Mouse (Mus musculus) lung, postnatal 0 days (tissue): Measurements from ENCODE around the gene Ece1. TPM values are rescaled to one million over a fixed set of nuclear protein-coding genes. Genes with fewer than 3 reads are reported as not detected.

Experiments used
- ATAC-seq: fragments of 200-750 bp; cut with Nextera tagmentation; 2 replicates; pipeline ENCODE4 v1.8.0; 2017; ENCODE audit warnings: moderate library complexity
- DNase-seq: peaks from one replicate; pipeline ENCODE4 v3.0.0-alpha.2; 2016; ENCODE audit warnings: low spot score
- H3K27ac ChIP-seq: fragments of 300-500 bp; sonication (generic); 2 replicates; pipeline ENCODE4 v1.5.1; 2014; ENCODE audit warnings: antibody characterized with exemption, mild to moderate bottlenecking, low read length, mixed read lengths
- H3K27me3 ChIP-seq: fragments of 300-500 bp; sonication (generic); replicated peaks from 2 replicates; pipeline ENCODE4 v1.6.1; 2014; ENCODE audit warnings: low read length, mixed read lengths; ENCODE audit not compliant: insufficient read depth
- H3K36me3 ChIP-seq: fragments of 300-500 bp; sonication (generic); 2 replicates; pipeline ENCODE4 v1.6.1; 2014; ENCODE audit warnings: low read length, mixed read lengths; ENCODE audit not compliant: insufficient read depth
- H3K4me1 ChIP-seq: fragments of 300-500 bp; sonication (generic); 2 replicates; pipeline ENCODE4 v1.6.1; 2014; ENCODE audit warnings: antibody characterized with exemption, low read depth, low read length, mixed read lengths; ENCODE audit not compliant: insufficient read depth
- H3K4me2 ChIP-seq: fragments of 300-500 bp; sonication (generic); replicated peaks from 2 replicates; pipeline ENCODE4 v1.6.1; 2014; ENCODE audit warnings: low read depth, mild to moderate bottlenecking, low read length, moderate library complexity, mixed read lengths
- H3K4me3 ChIP-seq: fragments of 300-500 bp; sonication (generic); 2 replicates; pipeline ENCODE4 v1.5.1; 2014; ENCODE audit warnings: low read depth, low read length
- H3K9ac ChIP-seq: fragments of 300-500 bp; sonication (generic); replicated peaks from 2 replicates; pipeline ENCODE4 v1.6.1; 2014; ENCODE audit warnings: low read depth, mild to moderate bottlenecking
- H3K9me3 ChIP-seq: fragments of 300-500 bp; sonication (generic); 2 replicates; pipeline ENCODE4 v1.6.1; 2016; ENCODE audit warnings: low read length, mixed read lengths
- CTCF ChIP-seq: IDR thresholded peaks from 2 replicates; pipeline ENCODE4 v1.5.1; 2016; ENCODE audit warnings: antibody characterized with exemption, mild to moderate bottlenecking
- EP300 ChIP-seq: IDR thresholded peaks from 2 replicates; pipeline ENCODE4 v1.6.1; 2016; ENCODE audit warnings: antibody characterized with exemption, mild to moderate bottlenecking, control low read depth
- WGBS: fragments of 180-500 bp; shearing (Covaris S2); extraction: QIAGEN DNeasy Blood & Tissue Kit; methylation state at CpG from one replicate; pipeline ENCODE4 v1.1.7; 2014; 5-methylcytosine and 5-hydroxymethylcytosine counted together
- polyA plus RNA-seq: library from polyadenylated mRNA; unstranded; fragments of >200 nt; fragmentation: Nextera tagmentation; extraction: Ambion mirVana; gene quantifications from 2 replicates; pipeline ENCODE4 v1.2.1, GENCODE M21; 2015

Gene Ece1
- polyA plus RNA-seq, 1 experiment from 2014 or later = 80.9 TPM

DNA sequence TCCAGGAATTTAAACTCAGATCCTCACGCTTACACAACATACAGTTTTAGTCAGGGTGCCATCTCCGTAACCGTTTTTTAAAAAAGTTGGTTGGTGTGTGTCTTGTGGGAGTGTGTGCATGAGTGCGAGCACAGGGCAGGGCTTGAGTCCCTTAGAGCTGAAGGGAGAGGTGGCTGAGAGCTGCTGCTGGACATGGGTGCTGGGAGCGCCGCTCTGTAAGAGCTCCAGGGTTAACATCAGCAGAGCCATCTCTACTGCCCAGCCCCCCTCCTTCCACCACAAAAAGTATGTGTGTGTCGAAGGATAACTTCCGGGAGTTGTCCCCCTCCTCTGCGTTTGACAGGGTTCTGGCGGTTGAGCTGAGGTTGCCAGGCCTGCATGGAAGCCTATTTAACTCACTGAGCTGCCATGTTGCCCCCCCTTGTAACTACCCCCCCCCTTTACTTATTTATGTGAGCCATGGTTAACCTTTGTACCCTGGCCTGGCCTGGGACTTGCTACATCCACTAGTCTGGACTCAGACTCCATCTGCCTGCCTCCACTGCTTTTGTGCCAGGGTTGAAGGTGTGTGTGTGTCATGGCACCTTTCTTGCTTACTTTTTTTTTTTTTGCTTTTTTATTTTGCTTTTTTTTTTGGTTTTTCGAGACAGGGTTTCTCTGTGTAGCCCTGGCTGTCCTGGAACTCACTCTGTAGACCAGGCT is 142.0 kb downstream of the Ece1 start:
- ATAC-seq = peak; percentile 52

GRCm38 (mm10) chr4:138005781-138006180 is 143.7 kb downstream of the Ece1 start:
- Histone ChIP-seq H3K4me2 (no peak overlapping the region), H3K4me1 (no peaks in the 10 kb centered on the region), H3K27me3 (no peaks in the 10 kb centered on the region), H3K27ac (no peak overlapping the region), H3K36me3 (no peaks in the 10 kb centered on the region), H3K9ac (no peak overlapping the region), H3K9me3 (no peaks in the 10 kb centered on the region), H3K4me3 (no peak overlapping the region)
- no peak for DNase-seq
- ATAC-seq = no peak
- 100% methylated on average over 1 of the region's 1 CpGs for WGBS
- no peak for TF ChIP-seq CTCF
- no peak for TF ChIP-seq EP300

More for the DNA sequence above, 142.0 kb downstream of the Ece1 start:
- Histone ChIP-seq H3K27ac (no peak overlapping the region; the same call in 1 of the 2 replicates), H3K4me3 (no peak overlapping the region), H3K4me2 (no peak overlapping the region), H3K9ac (no peak overlapping the region), H3K9me3 (no peaks in the 10 kb centered on the region), H3K36me3 (peaks cover 4% of the 10 kb centered on the region; the same call in 1 of the 2 replicates), H3K4me1 (no peaks in the 10 kb centered on the region), H3K27me3 (no peaks in the 10 kb centered on the region)
- 63% methylated on average over 11 of the region's 11 CpGs for WGBS
- no peak for TF ChIP-seq EP300
- TF ChIP-seq CTCF = no peak
- peak; percentile 30 for DNase-seq

- Histone ChIP-seq H3K9ac (no peak overlapping the region), H3K4me1 (no peaks in the 10 kb centered on the region), H3K27me3 (no peaks in the 10 kb centered on the region), H3K9me3 (no peaks in the 10 kb centered on the region), H3K4me2 (no peak overlapping the region), H3K36me3 (no peaks in the 10 kb centered on the region), H3K4me3 (no peak overlapping the region), H3K27ac (no peak overlapping the region)
- WGBS = 73% methylated on average over 9 of the region's 9 CpGs
- DNase-seq = no peak
- ATAC-seq = no peak
- no peak for TF ChIP-seq EP300
- no peak for TF ChIP-seq CTCF
Measured at GRCm38 (mm10) chr4:138006951-138007613, 145.0 kb downstream of the Ece1 start.

DNA sequence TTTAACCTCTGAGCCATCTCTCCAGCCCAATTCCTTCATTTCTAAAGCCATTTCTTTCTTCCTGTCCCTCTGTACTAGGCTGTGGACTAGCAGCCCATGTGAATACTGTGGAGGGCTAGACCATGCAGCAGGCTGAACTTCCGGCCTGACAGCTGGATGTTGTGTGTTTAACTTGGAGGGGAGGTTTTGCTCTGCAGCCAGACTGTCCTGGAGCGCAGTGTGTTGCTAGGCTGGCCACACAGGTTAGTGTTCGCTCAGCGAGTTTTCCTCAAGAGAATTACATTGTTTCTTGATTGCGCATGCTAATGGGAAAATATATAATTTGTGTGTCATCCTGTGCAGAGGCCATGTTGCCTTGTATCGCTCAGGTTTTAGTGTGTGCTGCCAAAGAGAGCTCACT is 146.6 kb downstream of the Ece1 start:
- Histone ChIP-seq H3K4me3 (no peak overlapping the region), H3K27me3 (no peaks in the 10 kb centered on the region), H3K4me1 (no peaks in the 10 kb centered on the region), H3K9ac (no peak overlapping the region), H3K27ac (no peak overlapping the region), H3K36me3 (no peaks in the 10 kb centered on the region), H3K4me2 (no peak overlapping the region), H3K9me3 (no peaks in the 10 kb centered on the region)
- ATAC-seq = no peak
- no peak for TF ChIP-seq CTCF
- TF ChIP-seq EP300 = no peak
- no peak for DNase-seq
- 92% methylated on average over 6 of the region's 6 CpGs for WGBS

DNA sequence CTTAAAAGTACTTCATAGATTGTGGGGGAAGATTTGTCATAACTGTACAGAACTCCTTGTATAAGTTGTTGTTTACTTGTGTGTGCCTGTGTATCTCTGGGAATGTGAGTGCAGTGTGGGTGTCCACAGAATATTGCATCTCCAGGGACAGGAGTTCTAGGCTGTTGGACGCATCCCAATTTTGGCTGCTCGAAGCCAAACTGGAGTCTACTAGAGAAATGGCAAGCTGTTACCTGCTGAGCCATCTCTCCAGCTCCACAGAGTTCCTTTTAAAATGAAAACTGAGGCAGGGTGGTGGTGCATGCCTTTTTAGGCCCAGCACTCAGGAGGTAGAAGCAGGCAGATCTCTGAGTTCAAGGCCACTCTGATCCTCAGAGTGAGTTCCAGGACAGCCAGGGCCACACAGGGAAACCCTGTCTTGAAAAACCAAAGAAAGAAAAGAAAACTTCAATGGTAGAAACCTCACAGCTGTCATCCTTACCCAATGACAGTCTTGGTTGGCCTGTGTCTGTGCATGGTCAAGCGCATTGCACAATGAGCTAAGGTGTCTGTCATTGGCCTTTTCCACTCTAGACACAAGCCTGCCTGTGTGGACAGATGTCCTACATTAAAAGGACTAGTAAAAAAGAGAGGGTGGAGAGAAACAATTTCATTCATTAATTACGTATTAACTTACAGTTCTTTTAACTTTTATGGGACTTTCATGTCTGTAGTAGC is 147.9 kb downstream of the Ece1 start:
- 92% methylated on average over 4 of the region's 4 CpGs for WGBS
- no peaks in the 10 kb centered on the region for H3K9me3 ChIP-seq
- ATAC-seq = no peak
- no peak for DNase-seq
- no peaks in the 10 kb centered on the region for H3K4me1 ChIP-seq
- H3K4me2 ChIP-seq = no peak overlapping the region
- TF ChIP-seq EP300 (no peak), CTCF (no peak)
- no peaks in the 10 kb centered on the region for H3K27me3 ChIP-seq
- H3K27ac ChIP-seq = no peak overlapping the region
- no peak overlapping the region for H3K9ac ChIP-seq
- H3K36me3 ChIP-seq = peaks cover 9% of the 10 kb centered on the region; the same call in 1 of the 2 replicates
- no peak overlapping the region for H3K4me3 ChIP-seq
